ENCODE assay signal across 10 mouse cellular contexts in genomic region chr10:127353909-127354895, GRCm38 (mm10). TPM values are rescaled to one million over a fixed set of nuclear protein-coding genes. Genes with fewer than 3 reads are reported as not detected.
A peak's percentile ranks its signal among the peaks of the same experiment; 100 is the strongest.
DNase-seq lines count a peak whose midpoint lies in the region; TF ChIP-seq lines count a peak whose summit lies in the region.
"Had no signal": no experiment of that assay in that cellular context is flagged by ENCODE, and none has a peak within 500 bp of the region (broad histone marks: within the 10 kb centered on the region; RNA-seq: fewer than 3 reads in every experiment).

Inhbe (minus strand) TSS chr10:127354411.

- H3K27ac ChIP-seq in gastrocnemius, adult 2 months: peak within 1 kb of the TSS; percentile 90
- no peak within 1 kb of the TSS for H3K27ac ChIP-seq in limb, embryonic 10.5 days
- H3K27ac ChIP-seq: midbrain, embryonic 12.5 days had no signal

- H3K27me3 ChIP-seq in limb, embryonic 10.5 days (ENCODE audit: low read depth, poor library complexity, severe bottlenecking): peaks cover 20% of the 10 kb centered on the region

- intact Hi-C loops in gastrocnemius, adult 2 months (cut with DNase I): loop anchor here (5.0 kb wide), 1 partner anchor 83 kb away; no protein-coding TSS in a partner anchor

- peak; percentile 58 for DNase-seq in gastrocnemius, adult 2 months
- no peak for DNase-seq in gastrocnemius, postnatal 4 days (ENCODE audit: low spot score in 2 of 2)
- peak; percentile 29 for DNase-seq in 3T3-L1 (ENCODE audit: low read depth, low spot score)
- peak; percentile 56 to 68 for DNase-seq in cerebellum, postnatal 25 days
- peak; percentile 51 to 70 for DNase-seq in layer of hippocampus, adult 8-10 months (ENCODE audit: low spot score in 2 of 2)
- DNase-seq in right cerebral cortex, postnatal 4 days: peak; percentile 53
- no peak for DNase-seq in spleen, postnatal 4 days (ENCODE audit: low spot score in 2 of 2)
- DNase-seq in limb, embryonic 10.5 days (ENCODE audit: low spot score): no peak

- WGBS in limb, embryonic 10.5 days: 86% methylated on average over 18 of the region's 18 CpGs

- H3K36me3 ChIP-seq in limb, embryonic 10.5 days: no peaks in the 10 kb centered on the region
- H3K36me3 ChIP-seq: midbrain, embryonic 12.5 days had no signal

- no peaks in the 10 kb centered on the region for H3K9me3 ChIP-seq in limb, embryonic 10.5 days (replicated peaks)
- H3K9me3 ChIP-seq: midbrain, embryonic 12.5 days had no signal

- H3K4me3 ChIP-seq in gastrocnemius, adult 2 months: no peak within 1 kb of the TSS
- no peak within 1 kb of the TSS for H3K4me3 ChIP-seq in limb, embryonic 10.5 days
- H3K4me3 ChIP-seq: midbrain, embryonic 12.5 days had no signal

- peaks cover 19% of the 10 kb centered on the region for H3K4me1 ChIP-seq in limb, embryonic 10.5 days

- peak; percentile 61 for TF ChIP-seq CTCF in gastrocnemius, adult 2 months (IDR thresholded peaks at IDR 0.05)

RNA-seq across cellular contexts. Expression of gene Inhbe, which starts in this region (rescaled TPM):
- not detected for total RNA-seq in gastrocnemius, adult 2 months (2021)
- under 1 TPM in 1 of 2 experiments, not detected in 1; 0.08 TPM for total RNA-seq in gastrocnemius, postnatal 4 days (2021)
- not detected for total RNA-seq in layer of hippocampus, adult 8-10 months (2022)
- polyA plus RNA-seq in limb, embryonic 10.5 days (2016; fragmentation: Nextera tagmentation; extraction: Ambion mirVana): 0.13 TPM in 1 of 2 replicates, not detected in the other
- total RNA-seq: MEL had no signal
- polyA plus RNA-seq: midbrain, embryonic 12.5 days had no signal

Comparison
In these comparisons a context has a peak if more than half of its experiments do, and no peak if none do; other contexts are left out.
1. Peak in DNase-seq and H3K27ac ChIP-seq in gastrocnemius, adult 2 months; RNA of the gene not detected or under 1 TPM.
2. Peak in DNase-seq in layer of hippocampus, adult 8-10 months; RNA of the gene not detected or under 1 TPM.
3. DNase-seq: peak in 3T3-L1 (single experiment), cerebellum, postnatal 25 days (2 of 2) and right cerebral cortex, postnatal 4 days (single experiment); none in gastrocnemius, postnatal 4 days (0 of 2), spleen, postnatal 4 days (0 of 2) and limb, embryonic 10.5 days (single experiment).